Mouse (Mus musculus): Measurements from ENCODE around the gene L3mbtl3.

- TF ChIP-seq TBP (IDR thresholded peaks at IDR 0.05; ENCODE audit: low read depth, low read length): no peak
- TF ChIP-seq ZKSCAN1 (IDR thresholded peaks at IDR 0.05; ENCODE audit: low read depth, low read length): no peak
- TF ChIP-seq CTCF (IDR thresholded peaks at IDR 0.05 in 2 of 3, conservative IDR thresholded peaks at IDR 0.05 in 1 of 3; ENCODE audit: control insufficient read depth in 1 of 3, insufficient read depth in 1 of 3, low read depth in 2 of 3, low read length in 3 of 3, poor library complexity in 1 of 3, severe bottlenecking in 1 of 3): no peak
- no peak for TF ChIP-seq POLR2A (IDR thresholded peaks at IDR 0.05; ENCODE audit: control insufficient read depth in 1 of 2, insufficient read depth in 1 of 2, low read depth in 1 of 2, low read length in 2 of 2, poor library complexity in 1 of 2)
- no peak for TF ChIP-seq USF1 (IDR thresholded peaks at IDR 0.05; ENCODE audit: low read depth, low read length)
- no peak for TF ChIP-seq SMC3 (IDR thresholded peaks at IDR 0.05; ENCODE audit: low read depth, low read length)
- TF ChIP-seq GATA1 (IDR thresholded peaks at IDR 0.05; ENCODE audit: low read depth, low read length): no peak
- no peak for TF ChIP-seq BHLHE40 (IDR thresholded peaks at IDR 0.05; ENCODE audit: borderline replicate concordance, low read depth, low read length)
- TF ChIP-seq GABPA (IDR thresholded peaks at IDR 0.05; ENCODE audit: low read depth, low read length): no peak
- TF ChIP-seq POLR2AphosphoS5 (IDR thresholded peaks at IDR 0.05; ENCODE audit: borderline replicate concordance, low read depth, low read length): no peak
- TF ChIP-seq RAD21 (IDR thresholded peaks at IDR 0.05; ENCODE audit: low read depth, low read length): no peak
Measured at GRCm38 (mm10) chr10:26371416-26371815, 4.4 kb downstream of the L3mbtl3 start.

All from MEL (cell line).